Comparison of ENCODE assay signal across 24 mouse cellular contexts in the genomic region with DNA sequence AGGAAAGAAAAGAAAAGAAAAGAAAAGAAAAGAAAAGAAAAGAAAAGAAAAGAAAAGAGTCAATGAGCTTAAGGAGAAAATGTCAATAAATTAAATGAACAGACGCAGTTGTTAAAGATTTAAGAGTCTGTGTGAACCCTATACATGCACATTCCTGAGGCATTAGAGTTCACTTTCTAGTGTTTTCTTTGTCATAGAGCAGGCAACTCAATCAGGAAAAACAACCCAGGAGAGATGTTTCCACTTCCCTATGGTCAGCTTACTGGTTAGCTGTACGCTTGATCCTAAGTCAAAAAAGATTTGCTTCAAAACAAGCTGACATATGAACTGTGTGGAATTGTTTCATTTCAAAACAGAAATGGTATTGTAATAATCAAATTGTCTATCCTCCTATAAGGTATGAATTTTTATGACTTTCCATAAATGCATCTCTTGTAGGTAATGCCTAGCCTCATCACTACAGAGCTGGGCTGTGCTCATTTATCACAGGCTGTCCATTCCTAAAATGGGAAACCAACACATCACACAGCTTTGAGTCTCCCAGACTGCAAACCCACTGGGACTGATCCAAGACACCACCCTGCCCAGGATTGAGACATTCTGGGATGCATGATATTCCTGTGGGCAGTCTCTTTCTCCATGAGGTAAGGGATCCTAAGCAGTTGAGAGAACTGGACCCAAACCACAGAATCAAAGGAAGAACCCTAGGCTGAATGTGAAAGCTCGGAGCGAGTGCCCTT. TPM values are rescaled to one million over a fixed set of nuclear protein-coding genes. Genes with fewer than 3 reads are reported as not detected.
DNase-seq lines count a peak whose midpoint lies in the region; ATAC-seq and TF ChIP-seq lines count a peak whose summit lies in the region.
"Had no signal": no experiment of that assay in that cellular context is flagged by ENCODE, and none has a peak within 500 bp of the region (broad histone marks: within the 10 kb centered on the region; RNA-seq: fewer than 3 reads in every experiment).

No protein-coding gene starts in this region.

- peak; percentile 75; the same call in 1 of the 2 replicates for ATAC-seq in kidney, embryonic 14.5 days (ENCODE audit: low FRiP score, low TSS enrichment)
- ATAC-seq in activated CD4-positive, CD25-positive, alpha-beta regulatory T cell, adult 4 months = no peak
- ATAC-seq: CD4-positive, CD25-positive, alpha-beta regulatory T cell, adult 4 months; forebrain, embryonic 13.5 days; hindbrain, embryonic 16.5 days; inflammation-experienced regulatory T-cells, adult 6 months had no signal

- WGBS in kidney, embryonic 14.5 days = 17% methylated on average over 4 of the region's 4 CpGs

- peaks cover 15% of the 10 kb centered on the region; the same call in 1 of the 2 replicates for H3K4me1 ChIP-seq in kidney, embryonic 14.5 days (ENCODE audit: control insufficient read depth, insufficient read depth, low read length)
- H3K4me1 ChIP-seq: forebrain, embryonic 13.5 days; hindbrain, embryonic 12.5 days had no signal

- no peaks in the 10 kb centered on the region for H3K9me3 ChIP-seq in kidney, embryonic 14.5 days (ENCODE audit: control insufficient read depth, low read length)
- H3K9me3 ChIP-seq: embryonic facial prominence, embryonic 13.5 days; forebrain, embryonic 13.5 days; G1E; hindbrain, embryonic 12.5 days had no signal

- 0 out of 2 replicates have a peak overlapping the region, but pooled peaks have one; percentile 32 for H3K27ac ChIP-seq in kidney, embryonic 14.5 days (ENCODE audit: low read depth, low read length)
- H3K27ac ChIP-seq in left cerebral cortex, adult 2 months = peak overlapping the region; percentile 90
- H3K27ac ChIP-seq: embryonic facial prominence, embryonic 13.5 days; forebrain, embryonic 13.5 days; heart, adult 2 months; hindbrain, embryonic 12.5 days had no signal

- H3K27me3 ChIP-seq in kidney, embryonic 14.5 days (ENCODE audit: control insufficient read depth, insufficient read depth, low read length) = no peaks in the 10 kb centered on the region
- H3K27me3 ChIP-seq: embryonic facial prominence, embryonic 13.5 days; forebrain, embryonic 13.5 days; hindbrain, embryonic 12.5 days had no signal

- intact Hi-C loops in left cerebral cortex, adult 2 months (cut with DNase I) = loop anchor here (10.0 kb wide), 1 partner anchor 248 kb away; a partner anchor contains a TSS
- intact Hi-C loops in left cerebral cortex, postnatal 4 days (cut with DNase I) = no loop called here

- DNase-seq in kidney, adult 8-10 months = no peak
- no peak for DNase-seq in left cerebral cortex, adult 2 months (ENCODE audit: extremely low spot score in 1 of 2, low spot score in 2 of 2)
- no peak for DNase-seq in left cerebral cortex, postnatal 4 days
- peak; percentile 37 for DNase-seq in NIH3T3 (ENCODE audit: low read depth)
- DNase-seq in brain, adult 2 months (ENCODE audit: low read depth, low spot score) = peak; percentile 57
- DNase-seq in spleen, adult 18-20 months = no peak
- DNase-seq: adrenal gland, postnatal 25 days; B cell, adult 2 months; cerebellum, adult 9-10 months; cerebellum, postnatal 25 days; forebrain, postnatal 0 days; gastrocnemius, postnatal 10 days; heart, adult 2 months; heart, postnatal 36 days had no signal

- TF ChIP-seq CTCF in left cerebral cortex, adult 2 months (IDR thresholded peaks at IDR 0.05) = no peak

- H3K9ac ChIP-seq in kidney, embryonic 14.5 days (ENCODE audit: low read depth, low read length) = no peak overlapping the region
- H3K9ac ChIP-seq: embryonic facial prominence, embryonic 13.5 days; forebrain, embryonic 13.5 days; forebrain, postnatal 0 days; heart, embryonic 12.5 days; hindbrain, embryonic 12.5 days had no signal

- no peaks in the 10 kb centered on the region for H3K36me3 ChIP-seq in kidney, embryonic 14.5 days (ENCODE audit: control insufficient read depth, insufficient read depth, low read length)
- H3K36me3 ChIP-seq: embryonic facial prominence, embryonic 13.5 days; G1E; heart, embryonic 12.5 days; hindbrain, embryonic 12.5 days had no signal

- H3K4me3 ChIP-seq in kidney, embryonic 14.5 days (ENCODE audit: low read length) = no peak overlapping the region
- H3K4me3 ChIP-seq in left cerebral cortex, adult 2 months = no peak overlapping the region
- H3K4me3 ChIP-seq: embryonic facial prominence, embryonic 13.5 days; forebrain, embryonic 13.5 days; heart, adult 2 months; heart, embryonic 12.5 days; hindbrain, embryonic 12.5 days had no signal

- H3K4me2 ChIP-seq in kidney, embryonic 14.5 days (replicated peaks; ENCODE audit: low read depth, low read length) = no peak overlapping the region
- H3K4me2 ChIP-seq: embryonic facial prominence, embryonic 13.5 days; forebrain, embryonic 13.5 days; heart, embryonic 12.5 days; hindbrain, embryonic 12.5 days had no signal

RNA-seq across cellular contexts. Expression of a gene that starts 29.7 kb away (rescaled TPM):
- polyA plus RNA-seq in kidney, embryonic 14.5 days (2014; fragmentation: Nextera tagmentation; extraction: Ambion mirVana) = 29.0 and 31.8 TPM in 2 replicates
- total RNA-seq in left cerebral cortex, adult 2 months (2021) = 10 to 100 TPM in 1 of 2 experiments, 1 to 10 TPM in 1; 9.1 to 13.1 TPM
- 10 to 100 TPM; 14.5 to 16.4 TPM for total RNA-seq in left cerebral cortex, postnatal 4 days (2021)
- polyA plus RNA-seq in activated CD4-positive, CD25-positive, alpha-beta regulatory T cell, adult 4 months (2017; shearing (Covaris generic)) = 10 to 100 TPM; 31.3 to 32.2 TPM

Comparison
In these comparisons a context has a peak if more than half of its experiments do, and no peak if none do; other contexts are left out.
1. DNase-seq: peak in NIH3T3 (single experiment) and brain, adult 2 months (single experiment); none in kidney, adult 8-10 months (0 of 2), left cerebral cortex, adult 2 months (0 of 2), left cerebral cortex, postnatal 4 days (single experiment) and spleen, adult 18-20 months (0 of 2).